Mouse (Mus musculus): ENCODE measurements around the gene Arid5a. TPM values are rescaled to one million over a fixed set of nuclear protein-coding genes. Genes with fewer than 3 reads are reported as not detected.

Gene Arid5a
- polyA plus RNA-seq, 1 experiment: 36.7 TPM

- no peak overlapping the region for H3K27ac ChIP-seq (ENCODE audit: control insufficient read depth, insufficient read depth, low read depth, low read length, poor library complexity)
- 18% methylated on average over 7 of the region's 7 CpGs for WGBS
- no peak overlapping the region for H3K4me3 ChIP-seq (replicated peaks; ENCODE audit: control insufficient read depth, low read depth, low read length)
- TF ChIP-seq POLR2A (IDR thresholded peaks at IDR 0.05; ENCODE audit: borderline replicate concordance, control insufficient read depth, low read depth, low read length) (no peak), CTCF (IDR thresholded peaks at IDR 0.05; ENCODE audit: control insufficient read depth, insufficient read depth, low read length) (peak; percentile 93)
- peaks cover 2% of the 10 kb centered on the region for H3K4me1 ChIP-seq (ENCODE audit: control insufficient read depth, insufficient read depth, low read length)
Measured at GRCm38 (mm10) chr1:36277267-36278060, 30.1 kb upstream of the Arid5a start.

- no peak overlapping the region for H3K4me3 ChIP-seq (replicated peaks; ENCODE audit: control insufficient read depth, low read depth, low read length)
- no peak overlapping the region for H3K27ac ChIP-seq (ENCODE audit: control insufficient read depth, insufficient read depth, low read depth, low read length, poor library complexity)
- TF ChIP-seq POLR2A (IDR thresholded peaks at IDR 0.05; ENCODE audit: borderline replicate concordance, control insufficient read depth, low read depth, low read length) (no peak), CTCF (IDR thresholded peaks at IDR 0.05; ENCODE audit: control insufficient read depth, insufficient read depth, low read length) (peak; percentile 86)
- WGBS: 17% methylated on average over 3 of the region's 3 CpGs
- H3K4me1 ChIP-seq (ENCODE audit: control insufficient read depth, insufficient read depth, low read length): peaks cover 2% of the 10 kb centered on the region
Measured at GRCm38 (mm10) chr1:36279202-36279601, 28.3 kb upstream of the Arid5a start.

GRCm38 (mm10) chr1:36280938-36281337 is 26.6 kb upstream of the Arid5a start:
- H3K27ac ChIP-seq (ENCODE audit: control insufficient read depth, insufficient read depth, low read depth, low read length, poor library complexity): no peak overlapping the region
- 87% methylated on average over 3 of the region's 3 CpGs for whole genome bisulfite sequencing
- no peak overlapping the region for H3K4me3 ChIP-seq (replicated peaks; ENCODE audit: control insufficient read depth, low read depth, low read length)
- TF ChIP-seq CTCF (IDR thresholded peaks at IDR 0.05; ENCODE audit: control insufficient read depth, insufficient read depth, low read length) (no peak), POLR2A (IDR thresholded peaks at IDR 0.05; ENCODE audit: borderline replicate concordance, control insufficient read depth, low read depth, low read length) (no peak)
- no peaks in the 10 kb centered on the region for H3K4me1 ChIP-seq (ENCODE audit: control insufficient read depth, insufficient read depth, low read length)

- Histone ChIP-seq H3K4me3 (replicated peaks; ENCODE audit: control insufficient read depth, low read depth, low read length) (no peak overlapping the region), H3K27ac (ENCODE audit: control insufficient read depth, insufficient read depth, low read depth, low read length, poor library complexity) (no peak overlapping the region), H3K4me1 (ENCODE audit: control insufficient read depth, insufficient read depth, low read length) (no peaks in the 10 kb centered on the region)
- WGBS: 53% methylated on average over 6 of the region's 6 CpGs
- TF ChIP-seq CTCF (IDR thresholded peaks at IDR 0.05; ENCODE audit: control insufficient read depth, insufficient read depth, low read length) (no peak), POLR2A (IDR thresholded peaks at IDR 0.05; ENCODE audit: borderline replicate concordance, control insufficient read depth, low read depth, low read length) (no peak)
Measured at GRCm38 (mm10) chr1:36281849-36282248, 25.7 kb upstream of the Arid5a start.

- Histone ChIP-seq H3K4me3 (replicated peaks; ENCODE audit: control insufficient read depth, low read depth, low read length) (no peak overlapping the region), H3K4me1 (ENCODE audit: control insufficient read depth, insufficient read depth, low read length) (peaks cover 12% of the 10 kb centered on the region), H3K27ac (ENCODE audit: control insufficient read depth, insufficient read depth, low read depth, low read length, poor library complexity) (no peak overlapping the region)
- WGBS: 85% methylated on average over 8 of the region's 8 CpGs
- TF ChIP-seq CTCF (IDR thresholded peaks at IDR 0.05; ENCODE audit: control insufficient read depth, insufficient read depth, low read length) (no peak), POLR2A (IDR thresholded peaks at IDR 0.05; ENCODE audit: borderline replicate concordance, control insufficient read depth, low read depth, low read length) (no peak)
Measured at GRCm38 (mm10) chr1:36293470-36293869, 14.1 kb upstream of the Arid5a start.

- no peak overlapping the region for H3K4me3 ChIP-seq (replicated peaks; ENCODE audit: control insufficient read depth, low read depth, low read length)
- no peak for TF ChIP-seq POLR2A (IDR thresholded peaks at IDR 0.05; ENCODE audit: borderline replicate concordance, control insufficient read depth, low read depth, low read length)
- no peak for TF ChIP-seq CTCF (IDR thresholded peaks at IDR 0.05; ENCODE audit: control insufficient read depth, insufficient read depth, low read length)
- H3K27ac ChIP-seq (ENCODE audit: control insufficient read depth, insufficient read depth, low read depth, low read length, poor library complexity): no peak overlapping the region
- peaks cover 12% of the 10 kb centered on the region for H3K4me1 ChIP-seq (ENCODE audit: control insufficient read depth, insufficient read depth, low read length)
- 46% methylated on average over 3 of the region's 3 CpGs for WGBS
Measured at GRCm38 (mm10) chr1:36294402-36294801, 13.1 kb upstream of the Arid5a start.

- Histone ChIP-seq H3K4me3 (replicated peaks; ENCODE audit: control insufficient read depth, low read depth, low read length) (no peak overlapping the region), H3K27ac (ENCODE audit: control insufficient read depth, insufficient read depth, low read depth, low read length, poor library complexity) (0 out of 2 replicates have a peak overlapping the region, but pooled peaks have one; percentile 24), H3K4me1 (ENCODE audit: control insufficient read depth, insufficient read depth, low read length) (peaks cover 12% of the 10 kb centered on the region)
- TF ChIP-seq CTCF (IDR thresholded peaks at IDR 0.05; ENCODE audit: control insufficient read depth, insufficient read depth, low read length) (no peak), POLR2A (IDR thresholded peaks at IDR 0.05; ENCODE audit: borderline replicate concordance, control insufficient read depth, low read depth, low read length) (no peak)
- 2% methylated on average over 9 of the region's 9 CpGs for WGBS
Measured at GRCm38 (mm10) chr1:36296466-36297149, 10.9 kb upstream of the Arid5a start.

- Histone ChIP-seq H3K27ac (ENCODE audit: control insufficient read depth, insufficient read depth, low read depth, low read length, poor library complexity) (no peak overlapping the region), H3K4me3 (replicated peaks; ENCODE audit: control insufficient read depth, low read depth, low read length) (no peak overlapping the region), H3K4me1 (ENCODE audit: control insufficient read depth, insufficient read depth, low read length) (peaks cover 12% of the 10 kb centered on the region)
- 70% methylated on average over 4 of the region's 4 CpGs for WGBS
- TF ChIP-seq POLR2A (IDR thresholded peaks at IDR 0.05; ENCODE audit: borderline replicate concordance, control insufficient read depth, low read depth, low read length): no peak
- TF ChIP-seq CTCF (IDR thresholded peaks at IDR 0.05; ENCODE audit: control insufficient read depth, insufficient read depth, low read length): no peak
Measured at GRCm38 (mm10) chr1:36298107-36298506, 9.4 kb upstream of the Arid5a start.

Data from bone marrow, adult 2 months (tissue).